Mouse (Mus musculus): Measurements from ENCODE around the gene 4933411K16Rik.
"Not testable (repeated sequence)": the region's sequence is repeated elsewhere in the genome, so short reads cannot be mapped to it uniquely, and the experiment has no call there.

The 4933411K16Rik gene

DNA sequence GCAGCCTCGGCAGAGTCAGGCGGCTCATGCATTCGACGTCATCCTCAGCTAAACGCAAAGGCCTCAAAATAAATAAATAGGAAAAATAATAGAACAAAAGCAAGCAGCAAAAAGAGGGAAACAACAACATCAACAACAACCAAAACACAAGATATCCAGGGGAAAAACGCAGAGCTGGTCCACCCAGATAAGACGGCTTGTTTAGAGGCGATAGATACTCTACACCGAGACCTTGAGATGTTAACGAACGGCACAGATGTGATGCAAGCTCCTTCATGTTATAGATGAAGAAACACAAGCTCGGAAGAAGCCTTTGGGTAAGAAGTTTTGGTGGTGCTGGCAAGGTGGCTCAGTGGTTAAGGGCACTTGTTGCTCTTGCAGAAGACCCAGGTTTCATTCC is 27.0 kb downstream of the 4933411K16Rik start:
- DNase-seq (ENCODE audit: low spot score): no peak

DNA sequence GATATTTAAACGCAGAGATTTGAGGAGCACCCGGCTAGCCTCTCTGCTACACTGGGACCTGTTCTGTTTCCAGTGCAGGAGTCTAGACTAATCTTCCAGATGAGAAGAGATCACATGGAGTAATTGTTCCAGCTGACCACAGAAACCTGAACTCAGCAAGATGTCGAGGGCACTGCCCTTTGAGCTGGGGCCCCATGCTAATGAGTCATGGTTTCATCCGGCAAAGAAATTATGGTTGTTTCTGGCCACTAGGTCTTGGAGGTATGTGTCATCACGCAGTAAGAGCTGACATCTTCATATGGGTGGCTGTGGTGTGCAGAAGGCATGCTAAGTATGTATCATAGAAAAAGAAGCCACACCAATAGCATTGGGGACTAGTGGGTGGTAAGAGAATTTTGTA is 27.9 kb downstream of the 4933411K16Rik start:
- no peak for DNase-seq (ENCODE audit: low spot score)

DNA sequence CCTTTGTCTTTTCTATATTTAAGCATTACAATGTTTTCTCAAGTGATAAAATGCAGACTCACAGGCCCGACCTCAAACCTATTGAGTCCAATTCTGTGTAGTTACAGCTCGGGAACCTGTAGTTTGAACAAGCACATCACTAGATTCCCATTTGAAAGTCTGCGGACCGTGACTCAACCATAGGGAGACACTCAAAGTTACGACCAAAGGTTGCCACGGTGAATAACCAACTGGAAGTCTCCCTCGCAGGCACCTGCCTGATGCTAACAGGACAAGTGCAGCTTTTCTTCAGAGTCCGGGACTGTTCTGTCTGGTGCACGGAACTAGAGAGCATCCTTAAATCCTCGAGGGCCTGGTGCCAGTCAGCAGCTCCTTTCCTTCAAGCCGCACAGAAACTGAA is 28.4 kb downstream of the 4933411K16Rik start:
- DNase-seq (ENCODE audit: low spot score): no peak

DNA sequence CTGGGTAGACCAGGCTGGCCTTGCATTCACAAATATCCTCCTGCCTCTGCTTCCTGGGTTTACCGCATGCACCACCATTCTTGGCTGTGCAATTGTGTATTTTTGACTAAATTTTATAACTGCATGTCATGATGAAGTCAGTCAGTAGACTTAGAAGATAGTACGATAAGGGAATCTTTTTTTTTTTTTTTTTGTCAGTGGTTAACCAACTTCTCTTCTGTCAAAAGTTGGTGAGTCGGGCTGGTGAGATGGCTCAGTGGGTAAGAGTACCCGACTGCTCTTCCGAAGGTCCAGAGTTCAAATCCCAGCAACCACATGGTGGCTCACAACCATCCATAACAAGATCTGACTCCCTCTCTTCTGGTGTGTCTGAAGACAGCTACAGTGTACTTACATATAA is 29.6 kb downstream of the 4933411K16Rik start:
- not testable (repeated sequence) for DNase-seq (ENCODE audit: low spot score)

DNA sequence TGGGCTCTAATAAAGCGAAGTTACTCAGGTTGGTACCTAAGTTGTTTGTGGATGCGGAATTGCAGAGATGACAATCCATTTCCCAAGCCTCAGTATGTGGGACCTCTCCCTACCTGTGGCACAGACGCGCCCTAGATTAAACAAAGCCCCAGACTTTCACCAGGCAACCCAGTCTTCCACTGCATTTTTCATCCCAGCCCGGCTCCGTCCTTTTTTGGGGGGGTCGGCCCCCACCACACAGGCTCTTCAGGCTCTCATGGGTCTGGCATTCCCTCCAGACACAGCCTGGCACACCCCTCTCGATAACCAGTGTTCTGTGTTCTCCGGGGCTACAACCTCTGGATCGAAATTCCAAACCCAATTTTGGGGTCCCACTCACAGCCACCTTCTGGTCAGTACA is 33.6 kb downstream of the 4933411K16Rik start:
- DNase-seq (ENCODE audit: low spot score): no peak

DNA sequence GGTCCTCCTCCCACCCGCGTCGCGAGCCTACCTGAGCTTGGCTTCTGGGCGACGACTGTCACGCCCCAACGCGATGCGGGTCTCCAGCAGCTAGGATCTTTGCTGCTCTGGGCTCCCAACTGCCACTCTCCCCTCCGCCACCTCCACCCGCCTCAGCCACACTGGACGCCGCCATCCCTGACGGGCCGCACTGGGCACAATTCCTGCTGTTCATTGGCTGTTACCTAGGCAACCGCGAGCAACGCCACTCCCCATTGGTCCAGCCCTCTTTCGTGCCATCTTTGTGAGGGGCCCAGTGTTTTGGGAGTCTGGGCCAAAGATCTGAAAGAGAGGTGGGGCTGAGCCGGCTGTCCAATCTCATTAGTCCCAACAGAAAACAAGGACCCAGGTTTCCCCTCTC is 34.1 kb downstream of the 4933411K16Rik start, which contains the start of gene Morn4:
Morn4 (minus strand) TSS at position 192 of the 400 bp plus-strand sequence.
- peak; percentile 79 for DNase-seq (ENCODE audit: low spot score)

DNA sequence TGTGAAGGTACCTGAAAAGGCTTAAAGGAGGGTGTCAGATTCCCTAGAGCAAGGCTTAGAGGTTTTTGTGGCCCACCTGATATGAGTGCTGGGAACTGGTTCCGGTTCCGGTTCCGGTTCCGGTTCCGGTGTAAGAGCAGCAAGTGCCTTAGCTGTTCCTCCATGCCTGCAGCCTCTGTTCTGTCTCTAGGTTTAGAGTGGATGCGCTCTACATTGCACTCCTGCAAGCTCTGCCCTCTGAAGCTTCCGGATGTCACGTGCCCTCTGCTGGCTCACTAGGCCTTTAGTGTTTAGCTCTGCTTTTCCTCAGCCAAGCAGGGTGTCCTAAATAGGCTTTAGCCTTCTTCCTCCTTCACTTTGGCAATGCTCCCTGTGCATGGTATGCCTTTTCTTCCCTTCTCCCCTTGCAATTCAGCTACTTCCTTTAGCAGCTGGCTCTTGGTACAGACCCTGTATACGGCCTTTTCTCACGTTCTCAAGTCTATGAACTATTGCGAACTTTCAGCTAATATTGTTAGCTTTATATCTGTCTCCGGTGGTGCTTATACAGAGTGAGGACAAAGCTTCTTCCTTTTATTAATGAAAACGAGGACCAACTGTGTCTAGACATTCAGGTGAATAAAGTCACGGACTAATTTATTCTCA is 37.2 kb downstream of the 4933411K16Rik start:
- DNase-seq (ENCODE audit: low spot score): no peak

DNA sequence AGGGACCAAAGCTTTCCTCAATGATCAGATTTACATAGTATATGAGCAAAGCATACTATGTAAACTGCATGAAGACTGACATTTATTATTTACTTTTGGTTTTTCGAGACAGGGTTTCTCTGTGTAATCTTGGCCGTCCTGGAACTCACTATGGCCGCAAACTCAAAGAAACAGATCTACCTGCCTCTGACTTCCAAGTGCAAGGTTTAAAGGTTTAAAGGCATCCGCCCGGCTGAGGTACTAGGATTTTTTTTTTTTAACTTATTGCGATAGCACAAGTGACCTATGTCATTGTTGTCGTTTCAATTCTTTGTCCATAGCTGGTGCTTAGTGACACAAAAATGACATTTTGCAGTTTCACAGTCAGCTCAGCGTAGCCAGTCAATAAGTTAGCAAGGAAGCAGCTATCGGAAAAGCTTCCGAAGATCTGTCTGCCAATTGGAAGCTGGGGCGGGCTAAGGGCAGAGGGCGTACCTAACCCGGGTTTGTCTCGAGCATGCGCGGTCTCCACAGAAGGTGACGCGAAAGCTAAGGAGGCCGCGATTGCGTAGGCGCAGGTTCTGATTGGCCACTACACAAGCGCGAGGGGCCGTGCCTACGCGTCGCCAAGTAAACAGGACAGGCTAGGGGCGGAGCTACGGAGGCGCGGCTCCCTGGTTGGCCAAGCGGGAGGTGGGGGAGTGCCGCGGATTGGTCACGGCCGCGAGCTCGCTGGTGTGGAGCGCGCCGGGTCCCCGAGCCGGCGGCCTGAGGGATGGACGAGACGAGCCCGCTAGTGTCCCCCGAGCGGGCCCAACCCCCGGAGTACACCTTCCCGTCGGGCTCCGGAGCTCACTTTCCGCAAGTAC is 37.9 kb downstream of the 4933411K16Rik start, which contains the start of gene Pi4k2a:
Pi4k2a (plus strand) TSS at position 723 of the 848 bp plus-strand sequence.
- DNase-seq (ENCODE audit: low spot score): peak; percentile 89

DNA sequence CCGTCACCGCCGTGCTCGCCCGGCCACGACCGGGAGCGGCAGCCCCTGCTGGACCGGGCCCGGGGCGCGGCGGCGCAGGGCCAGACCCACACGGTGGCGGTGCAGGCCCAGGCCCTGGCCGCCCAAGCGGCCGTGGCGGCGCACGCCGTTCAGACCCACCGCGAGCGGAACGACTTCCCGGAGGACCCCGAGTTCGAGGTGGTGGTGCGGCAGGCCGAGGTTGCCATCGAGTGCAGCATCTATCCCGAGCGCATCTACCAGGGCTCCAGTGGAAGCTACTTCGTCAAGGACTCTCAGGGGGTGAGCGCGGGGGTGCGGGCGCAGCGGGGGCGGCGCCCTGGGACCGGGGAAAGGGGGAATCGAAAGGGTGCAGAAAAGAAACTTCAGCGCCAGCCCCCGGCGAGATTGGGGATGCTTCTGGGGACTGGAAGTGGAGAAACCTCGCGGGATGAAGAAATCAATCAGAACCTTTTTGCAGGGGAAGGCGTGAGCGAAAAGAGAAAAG is 38.6 kb downstream of the 4933411K16Rik start:
- DNase-seq (ENCODE audit: low spot score): no peak

DNA sequence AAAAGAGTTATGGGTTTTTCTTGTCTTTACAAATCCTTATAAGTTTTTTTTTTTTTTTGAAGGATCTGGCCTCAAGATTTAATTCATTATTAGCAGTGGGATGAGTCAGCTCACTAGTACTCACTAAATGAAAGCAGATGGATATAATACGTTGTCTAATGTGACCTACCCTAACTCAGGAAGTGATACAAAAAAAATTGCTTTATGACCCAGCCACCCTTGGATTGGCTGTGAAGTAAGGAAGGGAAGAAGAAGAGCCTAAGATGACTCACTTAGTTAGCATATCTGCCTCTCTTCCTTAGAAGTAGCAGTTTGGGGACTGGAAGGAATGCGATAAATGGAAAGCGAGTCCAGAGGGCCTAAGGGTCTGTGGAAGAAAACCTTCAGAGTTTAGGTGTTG is 47.4 kb downstream of the 4933411K16Rik start:
- DNase-seq (ENCODE audit: low spot score): no peak
